Mouse (Mus musculus): Measurements from ENCODE around the gene Tldc1. TPM values are rescaled to one million over a fixed set of nuclear protein-coding genes. Genes with fewer than 3 reads are reported as not detected.

Gene Tldc1
- polyA plus RNA-seq, 2 experiments: 1.3 to 2.7 TPM

GRCm38 (mm10) chr8:119810127-119810868, 32.1 kb upstream of the Tldc1 start:
- DNase-seq (ENCODE audit: low read depth in 3 of 3, low spot score in 3 of 3) (no peak), ATAC-seq (ENCODE audit: insufficient read depth) (no peak)
- Histone ChIP-seq H3K27me3 (ENCODE audit: control insufficient read depth, insufficient read depth, low read length) (no peaks in the 10 kb centered on the region), H3K36me3 (replicated peaks; ENCODE audit: control insufficient read depth, insufficient read depth, low read depth) (no peaks in the 10 kb centered on the region), H3K27ac (no peak overlapping the region), H3K4me1 (replicated peaks; ENCODE audit: control insufficient read depth in 2 of 2, insufficient read depth in 2 of 2, low read length in 1 of 2) (peaks cover 2 to 22% of the 10 kb centered on the region in 2 experiments), H3K4me3 (ENCODE audit: insufficient read depth in 1 of 2, low read depth in 2 of 2, low read length in 2 of 2) (no peak overlapping the region), H3K4me2 (ENCODE audit: low read depth) (no peak overlapping the region), H3K9me3 (ENCODE audit: control insufficient read depth, low read length) (no peaks in the 10 kb centered on the region), H3K9ac (replicated peaks) (no peak overlapping the region)
- 81% methylated on average over 23 of the region's 23 CpGs for WGBS (ENCODE audit: insufficient replicate concordance)
- TF ChIP-seq EP300 (IDR thresholded peaks at IDR 0.05; ENCODE audit: low read depth) (no peak), CTCF (IDR thresholded peaks at IDR 0.05; ENCODE audit: low read depth) (no peak)

- H3K27ac ChIP-seq: no peak overlapping the region
- peaks cover 2 to 22% of the 10 kb centered on the region in 2 experiments for H3K4me1 ChIP-seq (replicated peaks; ENCODE audit: control insufficient read depth in 2 of 2, insufficient read depth in 2 of 2, low read length in 1 of 2)
- DNase-seq (ENCODE audit: low read depth in 3 of 3, low spot score in 3 of 3): no peak
- no peaks in the 10 kb centered on the region for H3K27me3 ChIP-seq (ENCODE audit: control insufficient read depth, insufficient read depth, low read length)
- H3K36me3 ChIP-seq (replicated peaks; ENCODE audit: control insufficient read depth, insufficient read depth, low read depth): no peaks in the 10 kb centered on the region
- no peaks in the 10 kb centered on the region for H3K9me3 ChIP-seq (ENCODE audit: control insufficient read depth, low read length)
- 90% methylated on average over 9 of the region's 9 CpGs for WGBS (ENCODE audit: insufficient replicate concordance)
- no peak overlapping the region for H3K4me3 ChIP-seq (ENCODE audit: insufficient read depth in 1 of 2, low read depth in 2 of 2, low read length in 2 of 2)
- no peak overlapping the region for H3K9ac ChIP-seq (replicated peaks)
- no peak overlapping the region for H3K4me2 ChIP-seq (ENCODE audit: low read depth)
- ATAC-seq (ENCODE audit: insufficient read depth): no peak
- no peak for TF ChIP-seq CTCF (IDR thresholded peaks at IDR 0.05; ENCODE audit: low read depth)
These were observed 31.4 kb upstream of the Tldc1 start for GRCm38 (mm10) chr8:119809620-119810019.

GRCm38 (mm10) chr8:119807687-119808086, 29.5 kb upstream of the Tldc1 start:
- no peaks in the 10 kb centered on the region for H3K36me3 ChIP-seq (replicated peaks; ENCODE audit: control insufficient read depth, insufficient read depth, low read depth)
- ATAC-seq (ENCODE audit: insufficient read depth) (no peak), DNase-seq (ENCODE audit: low read depth in 3 of 3, low spot score in 3 of 3) (no peak)
- H3K9me3 ChIP-seq (ENCODE audit: control insufficient read depth, low read length): no peaks in the 10 kb centered on the region
- H3K27me3 ChIP-seq (ENCODE audit: control insufficient read depth, insufficient read depth, low read length): no peaks in the 10 kb centered on the region
- no peak overlapping the region for H3K27ac ChIP-seq
- TF ChIP-seq EP300 (IDR thresholded peaks at IDR 0.05; ENCODE audit: low read depth) (no peak), CTCF (IDR thresholded peaks at IDR 0.05; ENCODE audit: low read depth) (no peak)
- H3K4me1 ChIP-seq (replicated peaks; ENCODE audit: control insufficient read depth in 2 of 2, insufficient read depth in 2 of 2, low read length in 1 of 2): peaks cover 0 to 9% of the 10 kb centered on the region in 2 experiments; a peak in 3 of 4 replicates
- WGBS (ENCODE audit: insufficient replicate concordance): 49% methylated on average over 4 of the region's 4 CpGs
- H3K4me3 ChIP-seq (ENCODE audit: insufficient read depth in 1 of 2, low read depth in 2 of 2, low read length in 2 of 2): no peak overlapping the region
- H3K4me2 ChIP-seq (ENCODE audit: low read depth): no peak overlapping the region
- H3K9ac ChIP-seq (replicated peaks): no peak overlapping the region

GRCm38 (mm10) chr8:119806422-119807263, 28.4 kb upstream of the Tldc1 start:
- WGBS (ENCODE audit: insufficient replicate concordance): 68% methylated on average over 14 of the region's 14 CpGs

GRCm38 (mm10) chr8:119805275-119805674, 27.1 kb upstream of the Tldc1 start:
- TF ChIP-seq EP300 (IDR thresholded peaks at IDR 0.05; ENCODE audit: low read depth): no peak
- TF ChIP-seq CTCF (IDR thresholded peaks at IDR 0.05; ENCODE audit: low read depth): no peak
- no peaks in the 10 kb centered on the region for H3K9me3 ChIP-seq (ENCODE audit: control insufficient read depth, low read length)
- no peak overlapping the region for H3K4me2 ChIP-seq (ENCODE audit: low read depth)
- DNase-seq (ENCODE audit: low read depth in 3 of 3, low spot score in 3 of 3) (no peak), ATAC-seq (ENCODE audit: insufficient read depth) (no peak)
- H3K27me3 ChIP-seq (ENCODE audit: control insufficient read depth, insufficient read depth, low read length): no peaks in the 10 kb centered on the region
- H3K9ac ChIP-seq (replicated peaks): no peak overlapping the region
- no peak overlapping the region for H3K4me3 ChIP-seq (ENCODE audit: insufficient read depth in 1 of 2, low read depth in 2 of 2, low read length in 2 of 2)
- H3K27ac ChIP-seq: no peak overlapping the region
- no peaks in the 10 kb centered on the region for H3K36me3 ChIP-seq (replicated peaks; ENCODE audit: control insufficient read depth, insufficient read depth, low read depth)
- H3K4me1 ChIP-seq (replicated peaks; ENCODE audit: control insufficient read depth in 2 of 2, insufficient read depth in 2 of 2, low read length in 1 of 2): peaks cover 0 to 2% of the 10 kb centered on the region in 2 experiments; a peak in 1 of 4 replicates
- 66% methylated on average over 8 of the region's 8 CpGs for WGBS (ENCODE audit: insufficient replicate concordance)

More at GRCm38 (mm10) chr8:119806422-119807263, 28.4 kb upstream of the Tldc1 start:
- no peaks in the 10 kb centered on the region for H3K9me3 ChIP-seq (ENCODE audit: control insufficient read depth, low read length)
- ATAC-seq (ENCODE audit: insufficient read depth): no peak
- H3K27me3 ChIP-seq (ENCODE audit: control insufficient read depth, insufficient read depth, low read length): no peaks in the 10 kb centered on the region
- H3K27ac ChIP-seq: no peak overlapping the region
- no peak overlapping the region for H3K9ac ChIP-seq (replicated peaks)
- H3K4me2 ChIP-seq (ENCODE audit: low read depth): no peak overlapping the region
- no peak for DNase-seq (ENCODE audit: low read depth in 3 of 3, low spot score in 3 of 3)
- TF ChIP-seq EP300 (IDR thresholded peaks at IDR 0.05; ENCODE audit: low read depth) (no peak), CTCF (IDR thresholded peaks at IDR 0.05; ENCODE audit: low read depth) (no peak)
- H3K36me3 ChIP-seq (replicated peaks; ENCODE audit: control insufficient read depth, insufficient read depth, low read depth): no peaks in the 10 kb centered on the region
- no peak overlapping the region for H3K4me3 ChIP-seq (ENCODE audit: insufficient read depth in 1 of 2, low read depth in 2 of 2, low read length in 2 of 2)
- peaks cover 0 to 2% of the 10 kb centered on the region in 2 experiments; a peak in 1 of 4 replicates for H3K4me1 ChIP-seq (replicated peaks; ENCODE audit: control insufficient read depth in 2 of 2, insufficient read depth in 2 of 2, low read length in 1 of 2)

All from liver, embryonic 14.5 days (tissue).